Mouse (Mus musculus): ENCODE data around the gene Lrsam1.

- TF ChIP-seq GATA1 (IDR thresholded peaks at IDR 0.05; ENCODE audit: borderline replicate concordance, low read length) (no peak), FLI1 (IDR thresholded peaks at IDR 0.05; ENCODE audit: low read length) (no peak)
These were observed 83.0 kb downstream of the Lrsam1 start for GRCm38 (mm10) chr2:32878396-32878795.
